9 mouse cellular contexts compared by ENCODE assay signal in genomic region chr16:94996791-94997281, GRCm38 (mm10). TPM values are rescaled to one million over a fixed set of nuclear protein-coding genes. Genes with fewer than 3 reads are reported as not detected.
DNase-seq lines count a peak whose midpoint lies in the region; ATAC-seq lines count a peak whose summit lies in the region.
"Had no signal": no experiment of that assay in that cellular context is flagged by ENCODE, and none has a peak within 500 bp of the region (broad histone marks: within the 10 kb centered on the region; RNA-seq: fewer than 3 reads in every experiment).

No protein-coding gene starts in this region.

- H3K36me3 ChIP-seq in forebrain, embryonic 14.5 days (ENCODE audit: control insufficient read depth, insufficient read depth, low read length), result no peaks in the 10 kb centered on the region
- H3K36me3 ChIP-seq: liver, embryonic 15.5 days had no signal

- H3K4me1 ChIP-seq in forebrain, embryonic 14.5 days (ENCODE audit: control insufficient read depth, insufficient read depth, low read length), result no peaks in the 10 kb centered on the region
- H3K4me1 ChIP-seq: liver, embryonic 15.5 days had no signal

- ATAC-seq in forebrain, embryonic 14.5 days, result peak; percentile 14; the same call in 1 of the 2 replicates
- ATAC-seq in megakaryocyte-erythroid progenitor cell, adult 5-6 weeks (replicated peaks; ENCODE audit: low FRiP score, low TSS enrichment, poor library complexity, severe bottlenecking), result no peak

- H3K27ac ChIP-seq in forebrain, embryonic 14.5 days (ENCODE audit: low read depth, low read length), result no peak overlapping the region
- H3K27ac ChIP-seq: liver, embryonic 15.5 days had no signal

- H3K9me3 ChIP-seq in forebrain, embryonic 14.5 days (replicated peaks; ENCODE audit: control insufficient read depth, low read length), result no peaks in the 10 kb centered on the region
- H3K9me3 ChIP-seq: liver, embryonic 15.5 days had no signal

- peak overlapping the region; percentile 61 for H3K9ac ChIP-seq in forebrain, embryonic 14.5 days (ENCODE audit: low read length)
- H3K9ac ChIP-seq: liver, embryonic 15.5 days had no signal

- 6% methylated on average over 16 of the region's 16 CpGs for WGBS in forebrain, embryonic 14.5 days

- peak overlapping the region; percentile 47 for H3K4me3 ChIP-seq in forebrain, embryonic 14.5 days (ENCODE audit: low read depth, low read length)
- H3K4me3 ChIP-seq: liver, embryonic 15.5 days had no signal

- peak overlapping the region; percentile 92 for H3K4me2 ChIP-seq in forebrain, embryonic 14.5 days (ENCODE audit: low read length)
- H3K4me2 ChIP-seq: liver, embryonic 15.5 days had no signal

- peak; percentile 42 for DNase-seq in layer of hippocampus, adult 11-12 months (ENCODE audit: low spot score)
- DNase-seq in layer of hippocampus, adult 9-10 months (ENCODE audit: low spot score), result no peak
- DNase-seq in forebrain, embryonic 14.5 days (ENCODE audit: low spot score), result no peak
- DNase-seq in left cerebral cortex, postnatal 10 days (ENCODE audit: extremely low spot score in 1 of 2, low spot score in 2 of 2), result peak; percentile 29 to 53
- DNase-seq in right cerebral cortex, postnatal 25 days, result peak; percentile 61
- DNase-seq in thymus, postnatal 10 days (ENCODE audit: low spot score in 2 of 2), result no peak
- DNase-seq in heart, postnatal 25 days (ENCODE audit: low spot score), result no peak

- intact Hi-C loops in left cerebral cortex, postnatal 10 days (cut with DNase I), result loop anchor here (5.0 kb wide), 4 partner anchors 115 to 345 kb away; no protein-coding TSS in a partner anchor
- intact Hi-C loops in heart, postnatal 25 days (cut with DNase I), result loop anchor here (2.0 kb wide), 1 partner anchor 208 kb away; no protein-coding TSS in a partner anchor

- H3K27me3 ChIP-seq in forebrain, embryonic 14.5 days (replicated peaks; ENCODE audit: control insufficient read depth, insufficient read depth, low read length), result peaks cover 31% of the 10 kb centered on the region

RNA-seq across cellular contexts. Expression of gene Kcnj6, which starts 0.7 kb away (rescaled TPM):
- polyA plus RNA-seq in forebrain, embryonic 14.5 days (2014; fragmentation: Nextera tagmentation; extraction: Ambion mirVana), result 0.62 and 1.1 TPM in 2 replicates
- 10 to 100 TPM; 54.4 to 57.3 TPM for total RNA-seq in left cerebral cortex, postnatal 10 days (2021)
- total RNA-seq in heart, postnatal 25 days (2021), result not detected
- not detected in 2 replicates for total RNA-seq in megakaryocyte-erythroid progenitor cell, adult 5-6 weeks (2014; fragmentation: Nextera tagmentation)
- not detected in 2 replicates for total RNA-seq in megakaryocyte-erythroid progenitor cell, adult 5-6 weeks (2017)
- polyA plus RNA-seq: liver, embryonic 15.5 days had no signal

Comparison
In these comparisons a context has a peak if more than half of its experiments do, and no peak if none do; other contexts are left out.
1. DNase-seq: peak in layer of hippocampus, adult 11-12 months (single experiment), left cerebral cortex, postnatal 10 days (2 of 2) and right cerebral cortex, postnatal 25 days (single experiment); none in layer of hippocampus, adult 9-10 months (single experiment), forebrain, embryonic 14.5 days (single experiment), thymus, postnatal 10 days (0 of 2) and heart, postnatal 25 days (single experiment).
2. RNA of gene Kcnj6, which starts 0.7 kb away (total RNA-seq): 54.4 to 57.3 TPM in left cerebral cortex, postnatal 10 days; not detected in heart, postnatal 25 days and not detected in megakaryocyte-erythroid progenitor cell, adult 5-6 weeks; every median in the first group is over 10 times any median in the second.